Mouse (Mus musculus) MN1 (cell line): ENCODE measurements at regions not wholly inside any gene's neighbourhood (a gene's known extent, or its start where the extent isn't known, plus 50 kb on each side); places are given as distances from the start of the nearest gene placed in this dataset.
A peak's percentile ranks its signal among the peaks of the same experiment; 100 is the strongest.
"Not testable (repeated sequence)": the region's sequence is repeated elsewhere in the genome, so short reads cannot be mapped to it uniquely, and the experiment has no call there.

Experiments
- DNase-seq: peaks from one replicate; pipeline ENCODE4 v3.0.0-alpha.2; 2016; ENCODE audit warnings: low spot score

DNA sequence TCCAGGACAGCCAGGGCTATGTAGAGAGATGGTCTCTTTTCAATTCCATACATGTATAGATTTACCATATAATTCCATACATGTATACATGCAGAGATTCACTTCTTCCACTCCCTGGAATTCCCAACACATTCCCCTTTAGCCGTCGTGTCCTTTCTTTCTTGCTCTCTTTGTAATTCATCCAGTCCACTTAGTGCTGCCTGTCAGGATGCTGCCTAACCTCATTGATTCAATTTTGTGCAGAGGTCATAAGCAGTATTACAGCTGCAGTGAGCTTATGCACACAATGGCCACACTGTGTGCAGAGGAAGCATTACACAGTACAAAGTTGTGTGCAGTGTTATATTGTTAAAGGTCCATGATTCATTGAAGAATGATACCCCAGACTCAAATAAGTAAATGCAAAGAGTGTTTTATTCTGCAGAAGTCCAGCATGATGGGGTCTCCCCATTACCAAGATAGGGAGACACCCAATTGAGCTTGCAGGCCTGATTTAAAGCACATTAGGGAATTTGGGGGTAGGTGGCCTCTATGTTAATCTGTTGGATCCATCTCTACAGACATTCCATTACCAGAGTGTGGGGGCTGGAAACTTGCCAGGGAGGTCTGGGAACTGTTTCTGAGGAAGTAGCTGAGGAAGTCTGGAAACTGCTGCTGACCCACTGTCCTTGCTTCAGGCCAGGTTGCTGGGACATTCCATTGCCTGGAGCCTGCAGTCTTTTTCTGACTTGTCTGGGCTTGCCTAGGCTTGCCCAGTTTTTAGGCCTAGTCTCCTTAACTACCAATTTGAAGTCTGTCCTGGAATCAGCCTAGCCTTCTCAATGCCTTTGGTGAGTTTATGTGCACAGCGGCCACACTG, 72.8 kb downstream of the Fam161a start:
- DNase-seq: peak; percentile 36

DNA sequence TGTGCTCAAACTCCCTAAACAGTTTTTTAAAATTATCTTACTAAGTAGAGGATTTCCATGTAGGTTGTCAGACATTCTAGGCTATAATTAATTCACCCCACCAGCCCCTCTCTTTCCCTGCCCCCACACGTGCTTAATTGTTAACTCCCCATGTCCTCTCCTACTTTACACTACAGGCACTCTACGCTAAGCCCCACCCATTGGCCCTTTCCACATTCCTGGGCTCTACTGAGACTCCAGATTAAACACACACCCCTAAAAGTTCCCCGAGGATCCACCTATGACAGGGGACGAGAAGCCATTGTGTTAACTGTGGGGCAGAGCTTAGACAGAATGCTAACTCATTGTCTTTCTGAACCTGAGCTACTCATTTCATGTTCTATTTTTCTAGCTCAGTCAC, 74.3 kb downstream of the Fam161a start:
- DNase-seq: no peak

DNA sequence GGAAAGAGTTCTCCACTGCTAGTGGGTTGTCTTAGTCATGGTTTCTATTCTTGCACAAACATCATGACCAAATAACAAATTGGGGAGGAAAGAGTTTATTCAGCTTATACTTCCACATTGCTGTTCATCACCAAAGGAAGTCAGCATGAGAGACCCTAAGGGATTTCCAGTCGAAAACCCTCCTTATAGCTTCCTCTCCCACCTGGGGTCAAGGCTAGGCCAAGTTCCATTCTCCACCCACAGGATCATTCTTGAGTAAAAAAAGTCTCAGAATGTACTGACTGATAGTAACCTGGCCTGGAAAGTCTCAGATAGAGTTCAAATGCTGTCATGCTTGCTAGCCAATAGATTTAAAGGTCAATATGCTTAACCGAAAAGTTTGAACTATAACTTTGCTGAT, 76.5 kb downstream of the Fam161a start:
- not testable (repeated sequence) for DNase-seq

DNA sequence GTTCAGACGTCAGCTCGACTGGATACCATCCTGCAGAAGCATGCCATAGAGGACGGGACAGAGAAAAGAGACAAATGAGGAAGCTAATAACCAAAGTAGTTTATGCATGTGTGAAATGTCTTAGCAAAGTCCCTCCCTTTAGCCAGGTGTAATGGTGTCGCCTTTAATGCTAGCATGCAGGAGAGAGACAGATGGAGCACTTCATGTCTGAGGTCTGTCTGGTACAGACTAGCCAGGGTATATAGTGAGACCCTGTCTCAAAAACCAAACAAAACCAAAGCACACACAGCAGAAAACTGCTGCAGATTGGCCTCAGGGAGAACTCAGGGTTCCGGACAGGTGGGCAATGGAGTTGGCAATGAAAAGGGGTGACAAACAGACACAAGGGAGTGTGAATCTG, 88.0 kb downstream of the Fam161a start:
- DNase-seq: no peak

DNA sequence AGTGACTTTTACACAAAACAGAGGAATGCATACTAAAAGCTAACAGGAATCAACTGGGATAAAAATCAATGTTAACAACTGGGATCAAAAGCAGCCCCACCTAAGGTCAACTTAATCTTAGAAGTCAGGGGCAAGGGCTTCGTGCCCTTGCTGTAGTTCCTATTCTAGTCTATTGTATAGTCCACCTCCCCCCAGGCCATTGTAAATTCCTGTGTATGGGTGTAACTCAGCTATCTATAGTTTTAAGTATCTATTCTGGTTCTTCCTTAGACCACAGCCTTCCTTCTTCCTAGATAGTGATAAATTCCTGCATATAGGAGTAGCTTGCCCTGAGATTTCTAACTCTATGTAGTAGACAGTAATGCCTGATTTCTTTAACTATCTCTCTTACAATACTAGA, 88.4 kb downstream of the Fam161a start:
- not testable (repeated sequence) for DNase-seq

DNA sequence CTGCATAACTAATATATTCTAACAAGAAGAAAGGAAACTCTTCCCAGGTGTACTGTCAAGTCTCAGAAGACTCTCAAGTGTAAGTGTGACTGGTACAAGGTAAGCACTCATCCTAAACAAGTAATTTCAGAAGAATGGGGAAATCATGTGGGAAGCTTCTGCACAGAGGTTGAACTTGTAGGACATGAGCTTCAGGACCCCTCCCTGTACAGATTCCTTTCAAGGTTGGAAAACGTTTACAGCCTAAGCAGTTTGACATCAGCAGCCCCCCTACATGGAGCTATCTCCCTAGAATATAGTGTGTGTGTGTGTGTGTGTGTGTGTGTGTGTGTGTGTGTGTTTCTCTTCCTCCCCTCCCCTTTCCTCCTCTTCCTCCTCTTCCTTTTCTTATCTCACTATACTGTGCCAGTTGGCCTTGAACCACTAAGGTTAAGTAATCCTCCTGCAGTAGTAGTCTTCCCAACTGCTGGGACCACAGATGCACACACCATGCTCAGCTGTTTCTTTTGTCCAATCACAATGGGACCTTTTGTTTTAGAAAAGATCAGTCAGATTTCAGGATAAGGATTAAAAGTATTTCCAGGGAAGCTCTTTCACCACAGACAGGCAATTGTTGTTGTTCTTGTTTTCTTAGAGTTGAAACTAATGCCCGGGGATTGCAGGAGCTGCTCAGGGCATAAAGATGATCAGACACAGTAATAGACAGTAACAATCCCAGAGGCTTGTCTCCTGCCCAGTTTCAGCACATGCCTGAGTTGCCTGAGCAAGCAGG, 89.3 kb downstream of the Fam161a start:
- DNase-seq: no peak

DNA sequence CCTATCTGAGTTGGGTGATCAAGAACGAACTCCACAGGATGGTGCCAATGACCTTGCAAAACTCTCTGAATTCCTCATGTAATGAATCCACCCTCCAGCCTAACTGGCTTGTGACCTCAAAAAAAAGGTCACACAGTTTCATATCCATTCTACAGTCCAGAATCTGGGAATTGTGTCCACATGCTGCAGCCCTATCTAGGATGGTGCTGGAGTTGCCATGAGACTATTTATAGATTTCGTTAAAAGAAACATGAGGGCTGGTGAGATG, 89.8 kb downstream of the Fam161a start:
- DNase-seq: no peak

DNA sequence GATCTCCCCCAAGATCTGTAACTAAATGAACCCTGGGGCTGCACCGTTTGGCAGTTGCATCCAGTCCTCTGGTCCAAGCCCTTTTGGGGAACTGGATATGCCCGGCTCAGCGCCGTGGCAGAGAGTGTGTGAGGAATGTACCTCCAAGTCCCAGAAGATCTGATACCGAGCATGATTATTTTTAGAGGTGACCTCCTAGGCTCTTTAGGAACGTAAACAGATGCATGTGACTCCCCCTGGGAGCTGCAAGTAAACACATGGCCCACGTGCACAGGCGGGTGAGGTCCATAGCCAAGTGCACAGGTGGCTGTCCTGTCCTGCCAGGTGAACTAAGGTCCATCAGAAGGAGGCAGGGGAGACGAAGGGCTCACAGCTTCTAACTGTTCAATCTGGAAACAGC, 107.3 kb downstream of the Fam161a start:
- no peak for DNase-seq

DNA sequence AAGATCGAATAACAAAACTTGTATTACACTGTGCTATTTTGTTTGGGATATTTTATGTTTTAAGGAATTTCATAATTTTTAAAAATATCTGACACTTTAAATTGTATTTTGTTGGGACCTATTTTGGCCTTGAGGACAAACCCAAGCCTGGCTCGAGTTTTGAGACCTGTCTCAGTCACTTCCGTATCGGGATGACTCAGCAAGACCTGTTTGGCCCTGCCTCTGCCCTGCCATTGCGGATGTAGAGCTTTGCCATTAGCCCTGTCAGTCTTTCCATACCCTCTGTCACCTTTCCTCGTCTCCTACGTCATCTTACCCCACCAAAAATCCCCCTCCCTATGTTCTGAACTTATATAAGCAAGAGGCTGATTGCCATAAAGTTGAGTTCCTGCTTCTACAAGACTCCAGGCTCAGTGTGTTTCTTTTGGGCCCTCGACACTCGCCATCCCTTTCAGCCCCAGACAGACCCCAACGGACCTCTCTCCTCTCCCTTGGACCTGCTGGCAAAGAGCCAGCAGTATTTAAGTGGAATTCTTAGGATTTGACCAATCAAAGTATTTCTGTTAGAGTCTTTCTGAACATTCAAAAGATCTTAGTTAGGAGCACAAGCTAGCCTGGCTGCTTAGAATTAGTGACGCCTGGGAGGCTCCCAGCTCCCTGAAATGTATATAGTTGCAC, 113.3 kb downstream of the Fam161a start:
- no peak for DNase-seq

DNA sequence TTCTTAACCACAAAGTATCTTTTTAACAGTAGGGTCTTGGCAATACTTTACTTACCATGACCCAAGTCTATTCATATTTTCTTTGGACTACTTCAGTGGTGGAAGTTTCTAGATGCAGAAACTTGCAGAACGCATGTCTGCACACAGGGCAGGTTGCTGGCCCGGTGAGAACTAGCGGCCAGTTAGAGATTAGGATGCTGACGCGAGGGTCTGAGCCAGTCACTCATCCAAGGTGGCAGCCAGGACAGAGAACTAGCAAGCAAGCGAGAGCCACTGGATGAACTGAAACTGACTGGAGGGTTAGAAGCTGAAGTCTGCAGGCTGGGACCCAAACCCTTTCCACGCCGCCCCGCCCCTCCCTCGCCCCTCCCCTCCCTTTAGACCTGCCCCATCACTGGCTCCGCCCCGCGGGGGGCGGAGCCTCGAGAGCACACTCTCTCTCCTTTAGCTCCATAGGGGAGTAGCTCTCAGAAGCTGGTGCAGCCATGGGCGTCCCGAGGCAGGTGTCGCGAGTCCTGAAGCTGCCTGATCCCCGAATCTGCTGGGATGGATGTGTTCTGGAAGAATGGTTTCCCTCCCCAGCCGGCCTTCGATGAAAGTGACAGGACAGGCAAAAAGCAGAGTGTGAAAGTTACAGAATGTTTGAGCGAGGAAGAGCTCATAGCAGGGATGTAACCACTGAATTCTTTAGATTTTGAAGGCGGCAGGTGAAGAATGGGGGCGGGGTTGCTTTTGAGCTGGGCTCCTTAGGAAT, 117.0 kb downstream of the Fam161a start:
- DNase-seq: peak; percentile 40

DNA sequence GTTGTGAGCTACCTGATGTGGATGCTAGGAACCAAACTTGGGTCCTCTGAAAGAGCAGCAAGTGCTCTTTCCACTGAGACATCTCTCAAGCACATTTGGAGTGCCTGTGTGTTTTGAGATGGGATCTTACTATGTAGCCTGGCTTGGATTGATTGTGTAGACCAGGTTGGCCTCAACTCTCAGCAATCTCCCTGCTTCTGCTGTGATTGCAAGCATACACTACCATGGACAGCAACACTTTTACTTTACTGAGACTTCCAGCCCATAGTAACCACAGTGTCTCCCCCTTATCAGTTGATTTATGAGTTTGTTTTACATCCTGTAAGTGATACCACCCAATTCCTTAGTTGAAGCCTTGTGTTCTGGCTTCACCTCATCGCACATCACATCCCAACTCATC, 123.8 kb downstream of the Fam161a start:
- no peak for DNase-seq

DNA sequence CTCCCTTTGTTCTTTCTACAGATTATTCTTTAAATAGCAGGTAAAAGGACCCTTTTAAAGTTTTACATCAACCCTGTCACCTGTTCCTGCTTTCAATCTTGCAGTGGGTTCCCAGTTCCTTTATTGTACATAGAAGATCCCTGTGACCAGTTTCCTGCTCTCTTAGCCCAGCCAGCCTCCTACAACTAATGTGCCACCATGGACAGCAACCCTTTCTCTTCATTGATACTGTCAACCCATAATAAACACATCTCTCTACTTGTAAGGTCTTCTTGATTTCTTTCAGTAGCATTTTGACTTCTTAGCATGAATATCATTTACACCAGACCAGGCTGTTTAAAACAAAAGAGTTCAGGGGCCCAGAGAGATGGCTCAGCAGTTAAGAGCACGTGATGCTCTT, 124.2 kb upstream of the Xpo1 start:
- DNase-seq: no peak

DNA sequence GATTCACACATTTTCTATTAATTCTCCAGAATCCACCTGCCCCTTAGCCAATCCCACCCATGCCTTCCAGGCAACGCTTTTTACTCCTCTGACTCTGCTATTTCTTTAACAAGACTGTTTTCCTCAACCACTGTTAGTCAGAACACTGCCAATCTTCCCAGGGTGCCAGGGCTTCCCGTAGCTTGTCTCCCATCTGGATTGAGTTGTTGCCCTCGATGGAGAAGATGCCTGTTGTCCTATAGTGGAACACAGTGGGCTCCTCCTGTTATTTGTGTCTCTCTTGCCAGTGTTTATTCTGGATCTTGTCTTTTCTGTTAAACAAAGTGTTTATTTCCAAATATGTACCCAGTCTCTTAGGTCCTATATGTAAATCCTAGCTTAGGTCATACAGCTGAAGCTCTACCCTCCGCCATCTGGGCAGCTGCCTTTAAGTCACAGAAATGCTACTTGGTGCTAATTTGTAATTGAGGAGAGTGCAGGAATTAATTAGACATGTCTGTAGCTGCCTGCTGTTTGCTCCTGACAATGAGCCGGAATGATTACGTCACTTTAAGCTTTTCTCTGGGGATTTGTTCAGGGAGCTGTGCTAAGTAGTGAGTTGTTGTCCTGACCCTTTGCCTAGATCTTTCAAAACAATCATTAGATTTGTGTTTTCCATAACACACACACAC, 115.3 kb upstream of the Xpo1 start:
- DNase-seq: peak; percentile 93

DNA sequence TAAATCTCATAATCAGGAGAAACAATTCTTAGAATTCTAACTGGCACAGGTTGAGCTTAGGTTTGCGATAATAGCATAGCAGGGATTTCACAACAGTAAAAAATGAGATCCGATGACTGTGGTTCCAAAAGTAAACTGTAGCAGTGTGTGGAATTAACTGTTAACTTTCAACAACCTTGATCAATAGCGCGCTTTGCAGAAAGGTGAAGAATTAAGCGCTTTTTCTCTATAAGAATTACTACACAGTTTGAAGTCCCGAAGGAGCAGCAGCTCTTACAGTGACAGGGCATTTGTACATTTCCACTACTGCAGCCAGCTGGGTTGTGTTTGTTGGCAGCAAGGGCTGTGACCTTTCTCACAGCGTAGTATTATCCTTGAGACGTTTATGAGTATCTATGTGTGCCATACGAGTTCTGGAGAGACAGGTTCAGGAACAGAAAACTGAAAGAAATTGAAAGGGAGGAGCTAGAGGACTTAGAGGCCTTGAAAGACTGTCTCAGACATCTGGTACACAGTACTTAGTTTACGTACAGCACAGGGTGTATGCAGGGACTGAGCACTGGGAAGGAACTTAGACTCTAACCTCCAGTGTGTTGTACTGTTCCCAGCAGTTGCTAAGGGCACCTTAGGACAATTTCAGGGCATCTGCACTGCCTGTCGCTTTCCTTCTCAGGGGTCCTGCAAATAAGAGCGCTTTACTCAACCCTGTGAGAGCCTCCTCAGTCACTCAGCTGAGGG, 114.6 kb upstream of the Xpo1 start:
- peak; percentile 52 for DNase-seq

DNA sequence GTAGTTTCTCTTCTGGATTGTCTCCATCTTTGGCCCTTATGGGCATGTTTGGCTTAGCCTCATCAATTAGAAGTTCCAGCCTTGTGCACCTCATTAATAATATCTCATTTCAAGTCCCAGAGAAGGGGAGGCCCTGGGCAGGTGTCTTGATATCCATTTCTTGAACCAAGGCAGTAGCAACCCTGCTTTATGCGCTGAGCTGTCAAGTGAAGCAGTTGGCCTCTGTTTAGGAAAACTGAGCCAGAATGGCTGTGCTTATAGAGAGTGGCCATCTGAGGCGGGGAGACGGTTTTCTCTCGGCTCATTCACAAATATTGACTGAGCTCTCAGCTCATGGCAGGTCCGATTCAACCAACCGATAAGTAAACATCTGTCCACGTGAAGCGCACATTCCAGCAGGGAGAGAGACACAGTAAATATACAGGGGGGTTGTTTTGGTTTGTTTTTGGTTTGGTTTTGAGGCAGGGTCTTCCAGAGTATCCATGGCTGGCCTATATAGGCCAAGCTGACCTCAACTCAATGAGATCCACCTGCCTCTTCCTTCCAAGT, 107.7 kb upstream of the Xpo1 start:
- DNase-seq: no peak

DNA sequence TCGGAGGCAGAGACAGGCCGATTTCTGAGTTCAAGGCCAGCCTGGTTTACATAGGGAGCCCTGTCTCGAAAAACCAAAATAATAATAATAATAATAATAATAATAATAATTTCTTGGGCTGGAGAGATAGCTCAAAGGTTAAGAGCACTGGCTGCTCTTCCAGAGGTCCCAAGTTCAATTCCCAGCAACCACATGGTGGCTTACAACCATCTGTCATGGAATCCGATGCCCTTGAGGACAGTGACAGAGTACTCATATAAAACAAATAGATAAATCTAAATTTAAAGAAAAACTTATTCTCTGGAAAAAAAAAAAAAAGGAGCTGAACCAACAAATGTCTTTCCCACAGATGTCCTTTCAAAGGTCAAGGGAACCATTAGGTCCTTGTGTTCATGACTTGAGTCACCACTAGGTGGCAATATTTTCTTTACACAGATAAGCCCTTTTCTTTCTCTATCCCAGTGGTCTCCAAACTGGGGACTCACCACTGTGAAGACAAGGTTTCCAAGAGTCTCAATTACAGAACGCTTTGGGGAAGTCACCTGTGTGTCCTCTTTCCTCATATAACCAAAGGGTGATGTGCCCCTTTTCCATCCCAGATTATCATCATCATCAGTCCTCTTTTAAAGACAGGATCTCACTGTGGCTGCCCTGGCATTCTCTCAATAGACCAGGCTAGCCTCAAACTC, 106.1 kb upstream of the Xpo1 start:
- DNase-seq: peak; percentile 84

DNA sequence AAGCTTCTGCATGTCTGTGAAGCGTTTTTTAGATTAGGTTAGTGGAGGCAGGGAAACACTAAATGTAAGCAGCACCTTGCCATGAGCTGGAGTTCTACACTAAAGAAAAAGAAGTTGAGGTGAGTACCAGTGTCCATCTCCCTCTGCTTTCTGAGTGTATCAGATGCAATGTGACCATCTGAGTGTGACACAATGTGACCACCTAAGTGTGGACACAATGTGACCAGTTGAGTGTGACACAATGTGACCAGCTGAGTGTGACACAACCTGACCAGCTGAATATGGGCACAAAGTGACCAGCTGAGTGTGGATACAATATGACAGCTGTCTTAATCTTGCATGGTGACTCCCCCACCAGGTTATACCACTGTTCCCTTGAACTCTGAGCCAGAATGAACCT, 101.0 kb upstream of the Xpo1 start:
- no peak for DNase-seq

DNA sequence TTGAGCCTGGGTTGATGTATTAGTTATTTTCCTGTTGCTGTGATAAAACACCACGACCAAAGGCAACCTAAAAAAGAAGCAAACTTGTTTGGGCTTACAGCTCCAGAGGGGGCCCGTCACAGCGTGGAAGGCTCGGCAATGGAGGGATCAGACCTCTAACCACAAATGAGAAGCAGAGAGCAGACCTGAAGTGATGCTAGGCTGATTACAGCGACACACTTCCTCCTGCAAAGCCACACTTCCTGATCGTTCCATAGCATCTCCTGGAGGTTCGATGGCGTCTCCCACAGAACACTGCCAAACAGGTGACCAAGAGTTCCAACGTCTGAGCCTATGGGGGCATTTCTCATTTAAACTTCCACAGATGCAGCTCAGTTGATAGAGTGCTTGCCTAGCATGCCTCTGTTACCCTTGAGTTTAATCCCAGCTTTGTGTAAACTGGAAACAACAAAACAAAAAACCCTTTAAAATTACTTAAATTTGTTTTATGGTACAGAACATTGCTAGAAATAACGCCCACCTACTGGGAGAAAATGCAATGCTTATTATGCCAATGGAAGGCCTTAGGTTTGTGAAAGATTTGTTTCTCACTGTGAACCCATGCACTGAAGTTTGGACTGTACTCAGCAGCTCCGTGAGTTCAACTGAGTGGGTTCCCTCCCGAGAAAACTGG, 87.2 kb upstream of the Xpo1 start:
- no peak for DNase-seq

DNA sequence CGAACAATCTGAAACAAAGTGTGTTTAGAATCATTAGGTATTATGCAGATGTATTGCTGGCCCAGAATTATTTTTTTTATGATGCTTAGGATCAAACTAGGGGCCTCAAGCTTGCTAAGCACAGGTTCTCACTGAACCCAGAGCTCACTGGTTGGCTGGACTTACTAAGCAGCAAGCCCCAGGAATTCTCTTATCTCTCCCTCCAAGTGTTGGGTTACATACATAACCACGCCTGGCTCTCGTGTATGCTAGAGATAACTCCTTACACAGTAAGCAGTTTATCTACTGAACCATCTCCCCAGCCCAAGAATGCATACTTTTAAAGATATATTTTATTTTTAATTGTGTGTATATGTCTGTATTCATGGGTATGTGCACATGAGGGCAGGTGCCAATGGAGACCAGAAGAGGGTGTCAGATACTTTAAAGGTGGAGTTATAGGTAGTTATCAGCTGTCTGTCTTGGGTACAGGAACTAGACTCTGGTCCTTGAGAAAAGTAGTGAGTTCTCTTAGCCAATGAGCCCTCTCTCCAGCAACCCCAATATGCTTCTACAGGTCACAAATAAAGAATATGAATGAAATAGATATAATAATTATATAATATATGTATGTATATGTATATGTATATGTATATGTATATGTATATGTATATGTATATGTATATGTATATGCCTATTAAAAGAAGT, 86.0 kb upstream of the Xpo1 start:
- no peak for DNase-seq
